Mouse (Mus musculus) liver, postnatal 0 days (tissue): ENCODE data around the gene Klhl32. TPM values are rescaled to one million over a fixed set of nuclear protein-coding genes. Genes with fewer than 3 reads are reported as not detected.
"Not testable (repeated sequence)": the region's sequence is repeated elsewhere in the genome, so short reads cannot be mapped to it uniquely, and the experiment has no call there.

Experiments
- ATAC-seq: fragments of 200-750 bp; cut with Nextera tagmentation; 2 replicates; pipeline ENCODE4 v1.8.0; 2017; ENCODE audit warnings: mild to moderate bottlenecking, moderate library complexity
- DNase-seq: peaks from one replicate; pipeline ENCODE4 v3.0.0-alpha.2; 2016
- H3K27ac ChIP-seq: fragments of 300-500 bp; sonication (generic); 2 replicates; pipeline ENCODE4 v1.5.1; 2014; ENCODE audit warnings: antibody characterized with exemption, moderate library complexity, mild to moderate bottlenecking, low read depth
- H3K27me3 ChIP-seq: fragments of 300-500 bp; sonication (generic); 2 replicates; pipeline ENCODE4 v1.6.1; 2014; ENCODE audit warnings: low read length, control low read depth, mixed read lengths; ENCODE audit not compliant: insufficient read depth
- H3K36me3 ChIP-seq: fragments of 300-500 bp; sonication (generic); replicated peaks from 2 replicates; pipeline ENCODE4 v1.6.1; 2014; ENCODE audit warnings: mild to moderate bottlenecking, control low read depth, low read length, moderate library complexity, mixed read lengths; ENCODE audit not compliant: insufficient read depth
- H3K4me1 ChIP-seq: fragments of 300-500 bp; sonication (generic); 2 replicates; pipeline ENCODE4 v1.6.1; 2014; ENCODE audit warnings: antibody characterized with exemption, mild to moderate bottlenecking, control low read depth; ENCODE audit not compliant: insufficient read depth
- H3K4me2 ChIP-seq: fragments of 300-500 bp; sonication (generic); 2 replicates; pipeline ENCODE4 v1.6.1; 2014; ENCODE audit warnings: low read depth, mild to moderate bottlenecking, low read length, moderate library complexity, mixed read lengths
- H3K4me3 ChIP-seq: fragments of 300-500 bp; sonication (generic); 2 replicates; pipeline ENCODE4 v1.5.1; 2014; ENCODE audit warnings: low read depth, low read length
- H3K9ac ChIP-seq: fragments of 300-500 bp; sonication (generic); replicated peaks from 2 replicates; pipeline ENCODE4 v1.6.1; 2014; ENCODE audit warnings: mild to moderate bottlenecking, moderate library complexity
- H3K9me3 ChIP-seq: fragments of 300-500 bp; sonication (generic); 2 replicates; pipeline ENCODE4 v1.6.1; 2016; ENCODE audit warnings: mild to moderate bottlenecking, control low read depth, low read length, mixed read lengths
- CTCF ChIP-seq: sonication (generic); IDR thresholded peaks from 2 replicates; pipeline ENCODE4 v1.5.1; 2016; ENCODE audit warnings: antibody characterized with exemption, low read depth
- EP300 ChIP-seq: IDR thresholded peaks from 2 replicates; pipeline ENCODE4 v1.6.1; 2016; ENCODE audit warnings: antibody characterized with exemption, low read depth, mild to moderate bottlenecking
- WGBS: fragments of 180-500 bp; shearing (Covaris S2); extraction: QIAGEN DNeasy Blood & Tissue Kit; methylation state at CpG from one replicate; pipeline ENCODE4 v1.1.7; 2014; ENCODE audit not compliant: insufficient replicate concordance; 5-methylcytosine and 5-hydroxymethylcytosine counted together
- polyA plus RNA-seq: library from polyadenylated mRNA; unstranded; fragments of >200 nt; fragmentation: Nextera tagmentation; extraction: Ambion mirVana; gene quantifications from 2 replicates; pipeline ENCODE4 v1.2.1, GENCODE M21; 2015

The Klhl32 gene
- polyA plus RNA-seq, 1 experiment from 2014 or later = 0.18 TPM

- 84% methylated on average over 2 of the region's 2 CpGs for WGBS
- no peaks in the 10 kb centered on the region for H3K27me3 ChIP-seq
- no peak for ATAC-seq
- DNase-seq = no peak
- H3K4me1 ChIP-seq = no peaks in the 10 kb centered on the region
- no peak overlapping the region for H3K4me2 ChIP-seq
- no peak for TF ChIP-seq EP300
- TF ChIP-seq CTCF = no peak
- H3K9ac ChIP-seq = no peak overlapping the region
- H3K27ac ChIP-seq = no peak overlapping the region
- no peaks in the 10 kb centered on the region for H3K36me3 ChIP-seq
- no peak overlapping the region for H3K4me3 ChIP-seq
- H3K9me3 ChIP-seq = no peaks in the 10 kb centered on the region
Observed at GRCm38 (mm10) chr4:24680080-24680479, 170.8 kb downstream of the Klhl32 start.

- no peaks in the 10 kb centered on the region for H3K36me3 ChIP-seq
- WGBS = 80% methylated on average over 10 of the region's 10 CpGs
Observed at GRCm38 (mm10) chr4:24670007-24670406, 180.9 kb downstream of the Klhl32 start.

DNA sequence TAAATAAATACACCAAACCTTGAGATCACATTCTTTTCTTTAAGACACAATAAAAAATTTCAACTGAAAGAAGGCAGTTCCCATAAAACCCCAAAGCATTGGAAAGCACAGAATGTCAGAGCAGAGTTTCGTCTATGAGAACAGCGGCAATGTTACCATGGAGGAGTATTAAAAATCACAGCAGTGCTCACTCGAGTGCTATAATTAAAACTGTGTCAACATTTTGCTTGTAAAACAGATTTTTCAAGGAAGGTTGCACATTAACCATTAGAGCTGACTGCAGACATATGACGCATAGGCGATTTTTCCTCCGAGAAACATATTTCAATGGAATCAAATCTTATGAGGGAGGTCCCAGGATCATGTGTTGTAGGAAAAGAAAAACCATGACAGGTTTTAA, 191.7 kb downstream of the Klhl32 start:
- ATAC-seq = no peak
- 83% methylated on average over 6 of the region's 6 CpGs for WGBS
- TF ChIP-seq CTCF = no peak
- H3K36me3 ChIP-seq = no peaks in the 10 kb centered on the region
- H3K4me1 ChIP-seq = no peaks in the 10 kb centered on the region
- no peaks in the 10 kb centered on the region for H3K9me3 ChIP-seq
- H3K4me2 ChIP-seq = no peak overlapping the region
- no peak for DNase-seq
- H3K27ac ChIP-seq = no peak overlapping the region
- no peak overlapping the region for H3K4me3 ChIP-seq
- H3K9ac ChIP-seq = no peak overlapping the region
- no peaks in the 10 kb centered on the region for H3K27me3 ChIP-seq

More at GRCm38 (mm10) chr4:24670007-24670406, 180.9 kb downstream of the Klhl32 start:
- DNase-seq (no peak), ATAC-seq (no peak)
- no peaks in the 10 kb centered on the region for H3K4me1 ChIP-seq
- H3K27ac ChIP-seq = no peak overlapping the region
- H3K4me2 ChIP-seq = no peak overlapping the region
- no peak overlapping the region for H3K9ac ChIP-seq
- no peaks in the 10 kb centered on the region for H3K27me3 ChIP-seq
- no peak overlapping the region for H3K4me3 ChIP-seq
- TF ChIP-seq EP300 = no peak
- TF ChIP-seq CTCF = no peak
- no peaks in the 10 kb centered on the region for H3K9me3 ChIP-seq

DNA sequence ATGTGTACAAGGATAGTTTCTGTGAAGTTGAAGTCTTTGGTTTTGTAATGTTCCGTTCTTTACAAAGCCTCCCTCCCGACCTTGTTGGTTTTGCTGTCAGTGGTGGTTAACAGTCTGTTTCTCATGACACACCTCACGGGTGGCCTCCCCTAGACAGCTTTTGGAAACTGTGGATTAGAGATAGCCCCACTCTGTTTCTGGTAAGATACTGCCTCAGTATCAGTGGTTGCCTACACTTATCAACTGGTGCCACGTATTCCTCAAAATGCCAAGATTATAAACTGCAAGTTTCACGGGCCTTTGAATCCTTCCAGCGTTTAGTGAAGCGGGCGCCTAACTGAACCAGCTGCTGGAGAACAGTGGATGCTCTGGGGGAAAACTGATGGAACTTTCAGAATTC, 206.2 kb downstream of the Klhl32 start:
- not testable (repeated sequence) for H3K27ac ChIP-seq

GRCm38 (mm10) chr4:24642306-24642705, 208.6 kb downstream of the Klhl32 start:
- Histone ChIP-seq H3K4me3 (no peak overlapping the region), H3K4me2 (no peak overlapping the region), H3K9me3 (no peaks in the 10 kb centered on the region), H3K36me3 (no peaks in the 10 kb centered on the region), H3K27me3 (no peaks in the 10 kb centered on the region), H3K9ac (no peak overlapping the region), H3K4me1 (no peaks in the 10 kb centered on the region), H3K27ac (no peak overlapping the region)
- TF ChIP-seq CTCF = no peak
- no peak for TF ChIP-seq EP300
- no peak for DNase-seq
- no peak for ATAC-seq
- 85% methylated on average over 2 of the region's 2 CpGs for WGBS

More for the DNA sequence above, 206.2 kb downstream of the Klhl32 start:
- peak; percentile 52; the same call in 1 of the 2 replicates for TF ChIP-seq EP300
- not testable (repeated sequence) for DNase-seq, H3K36me3 ChIP-seq, H3K27me3 ChIP-seq, H3K9me3 ChIP-seq, H3K9ac ChIP-seq, H3K4me1 ChIP-seq, H3K4me2 ChIP-seq
- 0 out of 2 replicates have a peak overlapping the region, but pooled peaks have one; percentile 15 for H3K4me3 ChIP-seq
- 65% methylated on average over 5 of the region's 8 CpGs for WGBS
- ATAC-seq = peak; percentile 96

DNA sequence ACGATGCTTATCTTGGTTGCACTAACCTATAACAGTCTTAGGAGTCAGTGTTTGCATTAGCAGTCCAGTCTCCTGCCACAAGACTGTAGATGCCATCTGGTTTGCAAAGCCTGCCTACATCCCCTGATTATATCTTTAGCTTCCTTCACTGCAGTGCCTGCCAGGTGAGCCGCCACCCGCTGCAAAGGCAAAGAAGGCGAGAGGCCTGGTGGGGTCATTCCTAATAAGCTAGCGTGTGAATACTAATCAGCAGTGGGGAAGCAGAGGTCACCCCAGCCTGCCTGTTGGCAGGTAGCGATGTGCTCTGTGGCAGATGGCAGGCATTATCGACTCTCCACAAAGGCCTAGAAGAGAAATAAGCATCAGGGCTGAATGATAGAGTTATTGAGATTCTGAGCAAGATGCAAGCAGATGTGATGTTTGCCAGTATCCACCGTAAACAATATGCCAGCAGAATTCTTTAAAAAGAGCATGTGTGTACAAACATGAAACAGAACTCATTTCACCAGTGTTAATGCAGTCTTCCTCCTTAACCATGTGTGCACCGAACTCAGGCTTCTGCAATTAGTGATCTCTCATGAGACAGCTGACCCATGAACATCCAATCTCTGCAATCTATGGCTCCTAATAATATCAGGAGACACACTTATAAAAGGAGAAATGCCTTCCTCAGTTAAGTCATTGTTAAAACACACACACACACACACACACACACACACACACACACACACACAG, 219.6 kb downstream of the Klhl32 start:
- Histone ChIP-seq H3K27me3 (no peaks in the 10 kb centered on the region), H3K4me3 (no peak overlapping the region), H3K9me3 (no peaks in the 10 kb centered on the region), H3K27ac (no peak overlapping the region), H3K9ac (no peak overlapping the region), H3K4me2 (no peak overlapping the region), H3K36me3 (no peaks in the 10 kb centered on the region), H3K4me1 (no peaks in the 10 kb centered on the region; the same call in 1 of the 2 replicates)
- WGBS = 75% methylated on average over 9 of the region's 9 CpGs
- DNase-seq = no peak
- TF ChIP-seq EP300 (no peak), CTCF (no peak)
- no peak for ATAC-seq
